Mouse (Mus musculus) testis, adult 2 months (tissue): Measurements from ENCODE around the gene Slc8a2.

ENCODE experiments used
- CTCF ChIP-seq: fragments of 200-500 bp; IDR thresholded peaks from 2 replicates; pipeline ENCODE4 v1.5.1; 2012; ENCODE audit warnings: low read depth, mild to moderate bottlenecking, inconsistent platforms, low read length, moderate library complexity; ENCODE audit not compliant: control insufficient read depth, insufficient read depth, insufficient replicate concordance
- POLR2A ChIP-seq: fragments of 200-500 bp; IDR thresholded peaks from 2 replicates; pipeline ENCODE4 v1.6.1; 2012; ENCODE audit warnings: low read depth, mild to moderate bottlenecking, inconsistent platforms, low read length, moderate library complexity; ENCODE audit not compliant: control insufficient read depth

DNA sequence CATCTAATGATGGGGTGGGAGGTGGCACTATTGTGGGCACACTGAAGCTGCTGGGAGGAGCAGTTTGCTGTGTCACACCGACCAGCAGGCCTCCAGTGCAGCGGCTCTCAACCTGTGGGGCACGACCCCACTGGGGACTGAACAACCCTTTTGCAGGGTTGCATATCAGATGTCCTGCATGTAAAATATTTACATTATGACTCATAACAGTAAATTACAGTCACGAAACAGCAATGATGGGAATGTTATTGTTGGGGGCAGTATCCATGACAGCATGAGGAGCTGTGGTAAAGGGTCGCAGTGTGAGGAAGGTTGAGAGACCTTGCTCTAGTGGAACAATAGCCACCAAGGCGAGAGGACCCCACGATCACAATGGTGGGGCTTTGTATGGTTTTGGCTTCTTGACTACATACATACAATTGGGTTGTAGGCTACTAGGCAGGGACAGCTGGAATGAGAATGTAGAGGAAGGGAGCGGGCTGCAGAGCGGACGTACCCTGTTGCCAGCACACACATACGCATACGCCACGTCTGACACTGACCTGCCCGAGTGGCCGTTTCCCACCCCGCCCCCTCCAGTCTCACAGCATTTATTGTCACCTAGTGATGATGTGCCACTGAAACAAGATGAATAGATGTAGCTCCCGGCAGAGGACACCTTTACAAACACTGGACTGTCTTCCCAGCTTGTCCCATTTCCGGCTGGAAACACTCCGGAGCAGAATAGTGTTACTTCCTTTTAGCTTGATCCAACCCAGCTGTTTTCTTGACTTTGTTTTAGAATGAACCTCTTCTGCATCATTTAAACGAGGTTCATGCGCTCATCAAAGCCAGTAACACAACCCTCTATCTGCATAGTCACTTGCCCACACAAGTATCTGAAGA, 79.4 kb downstream of the Slc8a2 start:
- TF ChIP-seq POLR2A, result no peak
- no peak for TF ChIP-seq CTCF
